Mouse (Mus musculus) ES-E14 (cell line): ENCODE measurements around the gene Erbb4. TPM values are rescaled to one million over a fixed set of nuclear protein-coding genes. Genes with fewer than 3 reads are reported as not detected.

ENCODE experiments used
- DNase-seq: peaks from one replicate; pipeline ENCODE4 v3.0.0-alpha.2; 2013; ENCODE audit warnings: low read depth, low spot score
- H3K27ac ChIP-seq: 2 replicates; pipeline ENCODE4 v1.5.1; 2012; ENCODE audit warnings: low read depth, mild to moderate bottlenecking, low read length, moderate library complexity, mixed read lengths; ENCODE audit not compliant: poor library complexity, insufficient read depth, severe bottlenecking
- H3K36me3 ChIP-seq: 2 replicates; pipeline ENCODE4 v1.6.1; 2012; ENCODE audit warnings: mild to moderate bottlenecking, low read length, moderate library complexity, mixed read lengths; ENCODE audit not compliant: control insufficient read depth, poor library complexity, insufficient read depth, severe bottlenecking
- H3K4me1 ChIP-seq, 2 experiments: fragments of 150-350 bp in 1 of 2; sonication (generic) in 1 of 2; 2 replicates each; pipeline ENCODE4 v1.6.1; 2012; ENCODE audit warnings: low read length in 2 of 2, mild to moderate bottlenecking in 1 of 2, mixed read lengths in 1 of 2; ENCODE audit not compliant: control insufficient read depth in 2 of 2, insufficient read depth in 2 of 2, poor library complexity in 1 of 2
- H3K4me3 ChIP-seq, 2 experiments: fragments of 150-350 bp in 1 of 2; sonication (generic) in 1 of 2; 2 replicates each; pipeline ENCODE4 v1.5.1; 2012; ENCODE audit warnings: low read length in 2 of 2, low read depth in 1 of 2, mild to moderate bottlenecking in 1 of 2, mixed read lengths in 1 of 2; ENCODE audit not compliant: insufficient read depth in 1 of 2, poor library complexity in 1 of 2, severe bottlenecking in 1 of 2
- H3K9ac ChIP-seq: 2 replicates; pipeline ENCODE4 v1.6.1; 2012; ENCODE audit warnings: low read depth, mild to moderate bottlenecking, low read length, mixed read lengths; ENCODE audit not compliant: poor library complexity, insufficient read depth, severe bottlenecking
- H3K9me3 ChIP-seq: fragments of 150-350 bp; sonication (generic); 2 replicates; pipeline ENCODE4 v1.6.1; 2012; ENCODE audit warnings: low read depth, mild to moderate bottlenecking, low read length; ENCODE audit not compliant: control insufficient read depth, insufficient read depth
- CHD2 ChIP-seq: IDR thresholded peaks from 2 replicates; pipeline ENCODE4 v1.6.1; 2014; ENCODE audit warnings: mild to moderate bottlenecking, low read depth, low read length, inconsistent platforms
- HCFC1 ChIP-seq: IDR thresholded peaks from 2 replicates; pipeline ENCODE4 v1.6.1; 2012; ENCODE audit warnings: low read length, inconsistent platforms, borderline replicate concordance; ENCODE audit not compliant: insufficient read depth
- MAFK ChIP-seq: IDR thresholded peaks from 2 replicates; pipeline ENCODE4 v1.6.1; 2014; ENCODE audit warnings: mild to moderate bottlenecking, low read depth, low read length, inconsistent platforms; ENCODE audit not compliant: insufficient read depth
- ZC3H11A ChIP-seq: IDR thresholded peaks from 2 replicates; pipeline ENCODE4 v1.6.1; 2012; ENCODE audit warnings: low read depth, mild to moderate bottlenecking, inconsistent platforms, low read length, borderline replicate concordance
- ZNF384 ChIP-seq: IDR thresholded peaks from 2 replicates; pipeline ENCODE4 v1.6.1; 2012; ENCODE audit warnings: low read depth, low read length, inconsistent platforms
- in situ Hi-C, 2 experiments: fragments of 600-800 bp; cut with MboI; formaldehyde crosslinking; loops; one replicate each; pipeline ENCODE4 v1.15.1; 2025; ENCODE audit warnings: low sequenced_read_pairs in 2 of 2, inconsistent platforms in 1 of 2; ENCODE audit not compliant: unreplicated experiment in 2 of 2
- total RNA-seq: library from RNA; depleted of rRNA; stranded (reverse); fragments of 300-350 nt; gene quantifications from 2 replicates; pipeline ENCODE4 v1.2.3, GENCODE M21; 2012

The Erbb4 gene
- total RNA-seq, 1 experiment, result not detected

GRCm38 (mm10) chr1:68762456-68762855 lies 345.4 kb downstream of the Erbb4 start:
- Histone ChIP-seq H3K9me3 (no peaks in the 10 kb centered on the region), H3K9ac (no peak overlapping the region), H3K4me3 (no peak overlapping the region), H3K36me3 (no peaks in the 10 kb centered on the region), H3K4me1 (no peaks in the 10 kb centered on the region), H3K27ac (no peak overlapping the region)
- in situ Hi-C loops, result no loop called here
- TF ChIP-seq HCFC1 (no peak), CHD2 (no peak), ZC3H11A (no peak), MAFK (no peak), ZNF384 (no peak)
- no peak for DNase-seq

DNA sequence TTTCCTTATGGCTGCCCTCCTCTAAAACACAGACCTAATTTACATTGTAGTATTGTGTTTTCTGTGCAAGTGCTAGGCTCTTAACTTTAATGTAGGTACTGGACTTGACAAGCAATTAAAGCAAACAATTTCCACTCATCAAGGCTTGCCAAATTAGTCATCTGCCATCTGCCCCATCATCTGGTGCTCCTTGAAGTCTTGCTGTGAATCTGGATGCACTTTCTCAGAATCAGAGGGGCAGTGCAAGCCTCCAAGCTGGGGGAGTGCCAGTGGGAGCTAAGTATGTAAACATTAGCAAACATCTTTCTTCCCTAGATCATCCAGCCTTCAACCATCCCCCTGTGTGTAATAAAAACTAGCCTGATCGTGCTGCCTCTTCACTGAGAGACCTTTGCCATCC lies 358.9 kb downstream of the Erbb4 start:
- H3K27ac ChIP-seq, result no peak overlapping the region
- no peaks in the 10 kb centered on the region for H3K36me3 ChIP-seq
- no peak overlapping the region for H3K4me3 ChIP-seq
- no peaks in the 10 kb centered on the region for H3K9me3 ChIP-seq
- H3K4me1 ChIP-seq, result no peaks in the 10 kb centered on the region
- no peak overlapping the region for H3K9ac ChIP-seq
- no peak for DNase-seq
- TF ChIP-seq ZC3H11A (no peak), ZNF384 (no peak), HCFC1 (no peak), MAFK (no peak), CHD2 (no peak)
- in situ Hi-C loops, result no loop called here

DNA sequence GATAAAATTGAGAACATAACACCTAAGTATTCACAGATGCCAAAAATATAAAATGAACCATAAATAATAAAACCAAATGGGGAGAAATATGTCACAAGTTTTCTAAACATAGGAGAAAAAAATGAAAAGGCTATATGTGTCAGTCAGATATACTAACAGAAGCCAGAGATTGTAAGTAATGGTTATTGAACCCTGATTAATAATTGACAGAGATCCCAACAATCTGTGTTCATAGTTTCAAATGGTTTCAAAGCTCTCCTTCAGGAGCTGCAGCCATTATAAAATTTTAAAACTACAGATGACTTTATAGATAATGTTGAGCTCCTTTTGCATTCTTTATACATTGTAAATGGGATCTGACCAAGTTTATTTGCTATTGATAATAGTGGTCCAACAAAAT lies 426.4 kb downstream of the Erbb4 start:
- in situ Hi-C loops, result no loop called here
- TF ChIP-seq ZNF384 (no peak), ZC3H11A (no peak), MAFK (no peak), HCFC1 (no peak), CHD2 (no peak)
- Histone ChIP-seq H3K27ac (no peak overlapping the region), H3K4me3 (no peak overlapping the region), H3K9ac (no peak overlapping the region), H3K4me1 (no peaks in the 10 kb centered on the region), H3K9me3 (no peaks in the 10 kb centered on the region), H3K36me3 (no peaks in the 10 kb centered on the region)
- no peak for DNase-seq

- in situ Hi-C loops, result no loop called here
- Histone ChIP-seq H3K4me1 (no peaks in the 10 kb centered on the region), H3K9ac (no peak overlapping the region), H3K4me3 (no peak overlapping the region), H3K27ac (no peak overlapping the region), H3K36me3 (no peaks in the 10 kb centered on the region), H3K9me3 (no peaks in the 10 kb centered on the region)
- TF ChIP-seq ZC3H11A, result no peak
- TF ChIP-seq ZNF384, result no peak
- TF ChIP-seq HCFC1, result no peak
- no peak for TF ChIP-seq CHD2
- no peak for DNase-seq
These were observed 433.2 kb downstream of the Erbb4 start for GRCm38 (mm10) chr1:68674667-68675066.
